Mouse (Mus musculus) adrenal gland, adult 2 months (tissue): ENCODE measurements around the gene Dnah2. TPM values are rescaled to one million over a fixed set of nuclear protein-coding genes. Genes with fewer than 3 reads are reported as not detected.

Source experiments
- DNase-seq: peaks from one replicate; pipeline ENCODE4 v3.0.0; 2021
- long read RNA-seq: library from polyadenylated mRNA; stranded (forward); transcript quantifications from one replicate; pipeline ENCODE4 v2.0.0, GENCODE M21; 2021
- polyA plus RNA-seq: library from polyadenylated mRNA; depleted of rRNA; stranded (reverse); fragments of >200 nt; gene quantifications from 2 replicates; pipeline ENCODE4 v1.2.3, GENCODE M21; 2012; rRNA removed
- total RNA-seq, 2 experiments: library from RNA; stranded (reverse); gene quantifications; 2 replicates each; pipeline ENCODE4 v1.2.3; 2021

Gene Dnah2
- total RNA-seq (under 1 TPM; 0.32 to 0.66 TPM), polyA plus RNA-seq (0.19 and 0.28 TPM in 2 replicates)
- long read RNA-seq, result 0 reads

GRCm38 (mm10) chr11:69549060-69549656 lies at the start of gene Dnah2:
Gene Dnah2 (minus strand): TSS chr11:69549110.
- DNase-seq, result no peak

GRCm38 (mm10) chr11:69594853-69595252 lies 45.9 kb upstream of the Dnah2 start:
- DNase-seq, result no peak

- no peak for DNase-seq
These were observed 43.9 kb upstream of the Dnah2 start for GRCm38 (mm10) chr11:69592799-69593198.

DNA sequence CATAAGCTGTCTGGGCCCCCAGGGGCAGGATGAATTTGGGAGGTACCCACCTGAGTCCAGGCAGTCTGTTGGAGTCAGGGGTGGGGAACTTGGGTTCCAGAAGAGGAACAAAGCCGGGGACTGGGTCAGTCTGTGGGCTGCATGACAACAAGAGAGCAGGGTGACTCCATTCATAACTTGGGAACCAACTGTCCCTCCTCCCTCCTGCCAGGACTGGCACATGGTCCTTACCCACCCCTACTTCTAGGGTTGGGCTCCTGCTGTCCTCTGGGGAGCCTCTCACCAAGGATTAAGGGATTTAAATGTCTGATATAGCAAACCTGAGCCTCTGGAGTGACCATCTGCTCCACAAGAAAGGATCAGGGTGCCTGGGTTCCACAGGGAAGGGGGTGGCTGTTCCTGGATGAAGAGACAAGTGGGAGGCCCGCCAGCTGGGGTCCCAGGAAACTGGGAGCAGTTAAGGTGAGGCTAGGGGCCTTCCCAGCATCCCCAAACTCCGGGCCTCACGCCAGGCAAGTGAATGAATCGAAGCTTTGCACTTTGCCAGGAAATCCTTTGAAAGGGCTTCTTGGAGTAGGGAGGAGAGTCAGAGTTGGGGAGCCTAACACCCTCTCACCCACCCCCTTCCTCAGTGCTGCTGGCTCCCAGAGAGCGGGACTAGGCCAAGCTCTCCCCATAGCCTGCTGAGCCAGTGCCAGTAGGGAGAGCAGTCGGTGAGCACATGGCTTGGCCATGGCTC lies 43.2 kb upstream of the Dnah2 start:
- DNase-seq, result no peak

- DNase-seq, result no peak
These were observed 42.5 kb upstream of the Dnah2 start for GRCm38 (mm10) chr11:69591424-69591823.

GRCm38 (mm10) chr11:69590622-69591021 lies 41.7 kb upstream of the Dnah2 start:
- DNase-seq, result no peak

- DNase-seq, result no peak
These were observed 40.4 kb upstream of the Dnah2 start for GRCm38 (mm10) chr11:69589207-69589834.

GRCm38 (mm10) chr11:69585718-69586325 lies 36.9 kb upstream of the Dnah2 start:
- DNase-seq, result no peak

DNA sequence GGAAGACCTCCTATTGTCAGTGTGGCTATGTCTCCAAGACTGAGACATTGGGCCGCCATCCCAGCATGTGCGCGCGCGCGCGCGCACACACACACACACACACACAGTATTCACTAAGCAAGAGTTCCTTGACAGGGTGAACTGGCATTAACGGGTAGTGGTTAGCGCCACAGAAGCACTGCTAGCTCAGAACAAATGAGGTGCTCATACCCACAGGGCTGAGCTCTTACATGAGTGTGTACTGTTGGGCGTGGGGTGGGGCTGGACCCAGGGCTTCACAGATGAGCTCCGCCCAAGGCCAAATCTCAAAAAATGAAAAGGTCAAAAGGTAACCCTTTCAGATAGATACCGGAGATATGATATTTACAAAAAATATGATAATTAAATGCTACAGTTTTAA lies 36.0 kb upstream of the Dnah2 start:
- no peak for DNase-seq

DNA sequence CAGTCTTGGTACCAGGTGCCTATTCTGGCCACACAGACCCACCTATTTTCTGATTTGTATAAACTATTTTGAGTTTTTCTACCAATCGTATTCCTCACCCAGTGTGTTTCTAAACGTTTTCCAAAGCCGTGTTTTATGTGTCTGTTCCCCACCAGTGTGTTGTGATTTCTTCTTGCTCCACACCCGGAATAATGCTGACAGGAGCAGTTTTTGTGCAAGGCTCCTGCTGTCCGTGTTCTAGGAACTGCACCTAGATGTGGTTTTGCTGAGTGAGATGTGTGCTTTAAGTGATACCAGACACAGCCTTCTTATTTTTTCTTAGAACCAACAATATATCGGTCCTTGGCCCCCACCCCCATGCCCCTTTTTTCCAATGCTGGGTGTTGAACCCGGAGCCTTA lies 35.1 kb upstream of the Dnah2 start:
- DNase-seq, result no peak

DNA sequence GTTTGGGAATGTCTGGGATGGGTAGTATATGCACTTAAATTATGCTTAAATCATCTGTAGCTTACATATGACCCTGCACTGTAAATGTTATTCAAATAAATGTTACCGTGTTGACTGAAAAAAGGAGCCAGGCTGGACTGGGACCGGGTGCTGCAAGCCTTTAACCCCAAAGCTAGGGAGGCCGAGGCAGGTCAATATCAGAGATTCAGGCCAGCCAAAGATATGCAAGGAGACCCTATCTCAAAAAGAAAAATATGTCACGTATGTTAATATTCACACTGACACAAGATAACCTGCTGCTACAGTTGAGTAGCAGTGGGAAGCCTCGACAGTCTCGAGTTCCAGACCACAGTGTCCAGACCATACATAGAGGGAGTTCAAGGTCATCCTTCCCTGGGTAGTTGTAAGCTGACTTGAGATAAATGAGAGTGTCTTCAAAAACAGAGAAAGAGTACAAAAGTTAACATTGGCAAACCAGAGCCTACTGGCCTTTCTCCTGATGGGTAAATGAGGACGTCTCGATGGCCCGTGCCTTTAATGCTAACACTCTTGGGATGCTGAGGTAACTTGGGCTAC lies 33.4 kb upstream of the Dnah2 start:
- no peak for DNase-seq

- no peak for DNase-seq
These were observed 32.9 kb upstream of the Dnah2 start for GRCm38 (mm10) chr11:69581814-69582213.

DNA sequence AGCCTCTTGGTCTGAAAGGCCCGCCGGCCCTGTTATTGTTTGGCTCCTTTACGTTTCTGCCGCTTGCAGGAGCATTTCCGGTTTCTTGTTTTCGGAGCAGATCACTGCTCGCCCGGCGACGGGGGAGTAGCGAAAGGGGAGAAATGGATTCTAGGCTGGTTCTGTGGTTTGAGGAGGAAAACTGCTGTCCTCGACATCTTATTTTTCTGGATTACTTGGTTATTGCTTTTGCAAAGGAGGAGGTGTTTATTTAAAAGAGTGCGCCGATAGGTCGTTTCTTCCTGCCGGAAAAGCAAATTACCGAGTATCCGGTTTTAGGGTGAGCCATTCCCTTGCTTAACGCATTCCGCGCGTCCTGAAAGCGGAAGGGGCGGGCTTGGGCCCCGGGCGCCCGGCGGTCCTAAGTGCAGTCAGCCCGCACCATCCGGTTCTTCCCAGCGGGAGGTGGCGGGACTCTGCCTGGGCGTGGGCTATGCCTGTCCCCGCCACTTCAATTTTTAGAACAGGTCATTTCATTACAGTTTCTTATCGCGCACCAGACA lies 32.3 kb upstream of the Dnah2 start:
- peak; percentile 95 for DNase-seq

DNA sequence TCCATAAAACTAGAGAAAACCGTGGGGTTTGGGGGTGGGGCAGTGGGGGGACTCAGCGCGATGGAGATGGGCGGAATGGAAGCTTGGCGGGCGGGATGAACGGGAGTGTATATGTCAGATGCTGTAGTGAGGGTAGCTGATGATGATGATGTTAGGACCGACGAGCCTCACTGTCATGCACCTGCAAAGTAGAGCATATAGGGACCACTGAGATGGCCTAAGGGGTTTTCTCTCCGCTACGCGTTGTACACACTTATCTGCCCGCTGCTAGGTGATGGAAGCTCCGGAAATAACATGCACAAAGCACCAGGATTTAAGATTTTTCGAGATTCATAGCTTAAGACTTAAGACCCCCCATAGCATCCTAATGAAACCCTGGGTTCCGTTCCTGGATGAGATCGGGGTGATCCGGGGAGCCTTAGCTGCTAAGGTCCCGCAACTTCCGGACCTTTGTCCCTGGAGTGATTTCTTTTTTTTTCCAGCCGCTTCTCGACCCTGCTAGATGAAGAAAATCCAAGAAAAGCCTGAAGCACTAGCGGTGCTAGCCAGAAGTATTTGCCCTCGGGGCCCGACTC lies 31.7 kb upstream of the Dnah2 start:
- no peak for DNase-seq

DNA sequence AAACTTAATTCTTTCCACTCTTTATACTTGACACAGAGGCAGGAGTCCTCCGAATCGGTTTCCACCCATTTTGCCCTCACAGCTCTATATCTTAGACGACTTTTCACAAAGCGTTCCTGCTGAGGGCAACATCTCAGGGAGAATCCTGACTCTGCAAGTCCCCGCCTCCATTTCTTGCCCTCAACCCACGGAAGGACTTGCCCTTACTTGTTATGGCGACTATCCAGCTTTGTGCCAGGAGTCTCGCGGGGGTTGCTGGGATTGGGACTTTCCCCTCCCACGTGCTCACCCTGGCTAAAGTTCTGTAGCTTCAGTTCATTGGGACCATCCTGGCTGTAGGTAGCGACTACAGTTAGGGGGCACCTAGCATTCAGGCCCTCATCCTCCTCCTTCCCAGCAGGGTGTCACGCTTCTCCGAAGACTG lies 31.2 kb upstream of the Dnah2 start, which contains the start of the genes Wrap53 and Trp53:
Wrap53 (minus strand) TSS at position 165 of the 424 bp plus-strand sequence.
Trp53 (plus strand) TSS at position 269 of the 424 bp plus-strand sequence.
- DNase-seq, result peak; percentile 95

DNA sequence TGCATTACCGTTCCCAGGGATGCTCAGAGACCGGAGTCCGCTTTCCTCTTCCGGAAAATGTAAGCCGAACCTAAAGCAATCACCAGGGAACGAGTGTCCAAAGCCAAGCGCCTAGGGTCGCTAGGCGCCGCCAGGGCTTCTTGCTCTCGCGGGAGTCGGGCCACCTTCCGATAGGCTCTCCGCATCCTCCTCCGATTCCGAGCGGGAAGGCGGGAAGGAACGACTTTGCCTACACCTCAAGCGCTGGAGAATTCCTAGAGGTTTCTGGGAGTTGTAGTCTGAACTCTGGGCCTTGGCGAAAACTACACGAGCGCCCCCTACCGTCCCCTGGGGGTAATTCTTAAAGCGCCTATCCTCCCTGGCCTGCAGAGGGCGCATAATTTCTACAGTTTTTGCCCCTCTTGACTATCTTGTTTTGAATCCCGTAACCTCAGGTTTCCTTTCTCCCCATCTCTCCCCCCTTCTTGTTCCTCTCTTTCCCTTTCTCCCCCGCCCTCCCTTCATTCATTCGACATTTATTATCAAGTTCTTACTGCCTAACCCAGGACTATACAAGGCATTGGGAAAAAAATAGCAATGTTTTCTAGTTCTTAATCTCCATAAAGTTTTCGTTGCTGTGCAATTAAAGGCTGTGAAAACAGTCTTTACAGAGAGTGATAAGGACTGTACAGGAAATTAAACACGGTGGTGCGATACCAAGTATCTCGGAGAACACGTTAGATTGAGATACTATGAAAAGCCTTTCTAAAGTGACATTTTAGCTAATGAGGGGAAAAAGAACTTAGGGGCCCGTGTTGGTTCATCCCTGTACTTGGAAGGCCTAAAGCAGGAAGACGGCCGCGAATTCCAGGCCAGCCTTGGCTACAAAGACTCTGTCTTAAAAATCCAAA lies 30.5 kb upstream of the Dnah2 start:
- peak; percentile 97 for DNase-seq

DNA sequence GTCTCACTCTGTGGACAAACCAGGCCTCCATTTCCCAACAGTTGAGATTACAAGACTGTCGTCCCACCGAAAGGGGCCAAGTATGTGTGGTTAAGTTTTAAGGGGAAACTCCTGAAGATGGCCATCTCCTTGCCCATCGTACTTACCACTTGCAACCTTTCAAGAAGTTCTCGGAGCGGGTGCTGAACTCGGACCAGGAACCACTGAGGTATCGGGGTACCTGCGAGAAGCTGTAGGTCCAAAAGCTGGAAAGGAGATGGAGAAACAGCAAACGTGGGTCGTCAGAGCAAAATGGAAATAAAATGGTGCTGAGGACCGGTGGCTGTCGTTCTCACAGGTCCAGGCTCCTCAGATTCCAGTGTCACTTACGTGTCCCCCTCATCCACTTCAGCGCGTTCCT lies 29.4 kb upstream of the Dnah2 start:
- DNase-seq, result no peak

GRCm38 (mm10) chr11:69576307-69576706 lies 27.4 kb upstream of the Dnah2 start:
- no peak for DNase-seq

- no peak for DNase-seq
These were observed 26.3 kb upstream of the Dnah2 start for GRCm38 (mm10) chr11:69575220-69575619.

GRCm38 (mm10) chr11:69565131-69565530 lies 16.2 kb upstream of the Dnah2 start:
- DNase-seq, result no peak

GRCm38 (mm10) chr11:69564391-69564790 lies 15.5 kb upstream of the Dnah2 start:
- no peak for DNase-seq
